Mouse (Mus musculus): ENCODE measurements around the gene Plppr3. TPM values are rescaled to one million over a fixed set of nuclear protein-coding genes. Genes with fewer than 3 reads are reported as not detected.
A peak's percentile ranks its signal among the peaks of the same experiment; 100 is the strongest.

Gene Plppr3
- polyA plus RNA-seq, 2 experiments: 3.0 to 7.0 TPM

GRCm38 (mm10) chr10:79856280-79856679 is 18.2 kb downstream of the Plppr3 start:
- ATAC-seq (ENCODE audit: insufficient read depth) (no peak), DNase-seq (ENCODE audit: low read depth in 3 of 3, low spot score in 3 of 3) (no peak)
- Histone ChIP-seq H3K27me3 (ENCODE audit: control insufficient read depth, insufficient read depth, low read length) (no peaks in the 10 kb centered on the region), H3K9ac (replicated peaks) (peak overlapping the region; percentile 83), H3K4me2 (ENCODE audit: low read depth) (peak overlapping the region; percentile 87), H3K27ac (no peak overlapping the region; the same call in 1 of the 2 replicates), H3K36me3 (replicated peaks; ENCODE audit: control insufficient read depth, insufficient read depth, low read depth) (peaks cover 48% of the 10 kb centered on the region), H3K9me3 (ENCODE audit: control insufficient read depth, low read length) (no peaks in the 10 kb centered on the region), H3K4me3 (ENCODE audit: insufficient read depth in 1 of 2, low read depth in 2 of 2, low read length in 2 of 2) (peak overlapping the region; percentile 72 to 80), H3K4me1 (replicated peaks; ENCODE audit: control insufficient read depth in 2 of 2, insufficient read depth in 2 of 2, low read length in 1 of 2) (peaks cover 28 to 48% of the 10 kb centered on the region in 2 experiments)
- no peak for TF ChIP-seq EP300 (IDR thresholded peaks at IDR 0.05; ENCODE audit: low read depth)
- TF ChIP-seq CTCF (IDR thresholded peaks at IDR 0.05; ENCODE audit: low read depth): no peak
- 34% methylated on average over 6 of the region's 6 CpGs for WGBS (ENCODE audit: insufficient replicate concordance)

- Histone ChIP-seq H3K36me3 (replicated peaks; ENCODE audit: control insufficient read depth, insufficient read depth, low read depth) (peaks cover 42% of the 10 kb centered on the region), H3K4me3 (ENCODE audit: insufficient read depth in 1 of 2, low read depth in 2 of 2, low read length in 2 of 2) (peak overlapping the region; percentile 72 to 80), H3K9me3 (ENCODE audit: control insufficient read depth, low read length) (no peaks in the 10 kb centered on the region), H3K27me3 (ENCODE audit: control insufficient read depth, insufficient read depth, low read length) (no peaks in the 10 kb centered on the region), H3K9ac (replicated peaks) (peak overlapping the region; percentile 83), H3K27ac (peak overlapping the region; percentile 94), H3K4me2 (ENCODE audit: low read depth) (peak overlapping the region; percentile 87), H3K4me1 (replicated peaks; ENCODE audit: control insufficient read depth in 2 of 2, insufficient read depth in 2 of 2, low read length in 1 of 2) (peaks cover 28 to 48% of the 10 kb centered on the region in 2 experiments)
- TF ChIP-seq CTCF (IDR thresholded peaks at IDR 0.05; ENCODE audit: low read depth) (no peak), EP300 (IDR thresholded peaks at IDR 0.05; ENCODE audit: low read depth) (no peak)
- WGBS (ENCODE audit: insufficient replicate concordance): under 1% methylated on average over 10 of the region's 10 CpGs
- DNase-seq (ENCODE audit: low read depth in 3 of 3, low spot score in 3 of 3): peak in 1 of 3 experiments; percentile 44
- ATAC-seq (ENCODE audit: insufficient read depth): no peak
Observed at GRCm38 (mm10) chr10:79855558-79856184, 18.8 kb downstream of the Plppr3 start.

GRCm38 (mm10) chr10:79854801-79855541 is 19.5 kb downstream of the Plppr3 start:
- ATAC-seq (ENCODE audit: insufficient read depth): peak; percentile 36
- peak overlapping the region; percentile 87 for H3K4me2 ChIP-seq (ENCODE audit: low read depth)
- DNase-seq (ENCODE audit: low read depth in 3 of 3, low spot score in 3 of 3): peak; percentile 37 to 44 (median 41)
- WGBS (ENCODE audit: insufficient replicate concordance): under 1% methylated on average over 81 of the region's 83 CpGs
- H3K9ac ChIP-seq (replicated peaks): peak overlapping the region; percentile 83
- H3K36me3 ChIP-seq (replicated peaks; ENCODE audit: control insufficient read depth, insufficient read depth, low read depth): peaks cover 35% of the 10 kb centered on the region
- H3K9me3 ChIP-seq (ENCODE audit: control insufficient read depth, low read length): no peaks in the 10 kb centered on the region
- H3K4me3 ChIP-seq (ENCODE audit: insufficient read depth in 1 of 2, low read depth in 2 of 2, low read length in 2 of 2): peak overlapping the region; percentile 72 to 80
- TF ChIP-seq EP300 (IDR thresholded peaks at IDR 0.05; ENCODE audit: low read depth) (no peak), CTCF (IDR thresholded peaks at IDR 0.05; ENCODE audit: low read depth) (no peak)
- H3K27ac ChIP-seq: peak overlapping the region; percentile 94
- H3K4me1 ChIP-seq (replicated peaks; ENCODE audit: control insufficient read depth in 2 of 2, insufficient read depth in 2 of 2, low read length in 1 of 2): peaks cover 28 to 52% of the 10 kb centered on the region in 2 experiments
- H3K27me3 ChIP-seq (ENCODE audit: control insufficient read depth, insufficient read depth, low read length): no peaks in the 10 kb centered on the region

- ATAC-seq (ENCODE audit: insufficient read depth) (peak; percentile 89), DNase-seq (ENCODE audit: low read depth in 3 of 3, low spot score in 3 of 3) (peak; percentile 100)
- Histone ChIP-seq H3K4me1 (replicated peaks; ENCODE audit: control insufficient read depth in 2 of 2, insufficient read depth in 2 of 2, low read length in 1 of 2) (peaks cover 28 to 52% of the 10 kb centered on the region in 2 experiments), H3K4me2 (ENCODE audit: low read depth) (peak within 1 kb of the TSS; percentile 87), H3K27me3 (ENCODE audit: control insufficient read depth, insufficient read depth, low read length) (no peaks in the 10 kb centered on the region), H3K36me3 (replicated peaks; ENCODE audit: control insufficient read depth, insufficient read depth, low read depth) (peaks cover 26% of the 10 kb centered on the region), H3K27ac (peak within 1 kb of the TSS; percentile 94), H3K9ac (replicated peaks) (peak within 1 kb of the TSS; percentile 83), H3K9me3 (ENCODE audit: control insufficient read depth, low read length) (no peaks in the 10 kb centered on the region), H3K4me3 (ENCODE audit: insufficient read depth in 1 of 2, low read depth in 2 of 2, low read length in 2 of 2) (peak within 1 kb of the TSS; percentile 80 to 85)
- under 1% methylated on average over 75 of the region's 75 CpGs for WGBS (ENCODE audit: insufficient replicate concordance)
- TF ChIP-seq CTCF (IDR thresholded peaks at IDR 0.05; ENCODE audit: low read depth): 0 out of 2 replicates have a peak, but pooled peaks have one; percentile 13
- peak; percentile 1; the same call in 1 of the 2 replicates for TF ChIP-seq EP300 (IDR thresholded peaks at IDR 0.05; ENCODE audit: low read depth)
Observed at GRCm38 (mm10) chr10:79853860-79854795, 20.3 kb downstream of the Plppr3 start, which contains the start of gene Ptbp1. Ptbp1 (plus strand) TSS chr10:79854427.
